Mouse (Mus musculus) retina, postnatal 1 day (tissue): ENCODE results near the gene Colec11.
A peak's percentile ranks its signal among the peaks of the same experiment; 100 is the strongest.

Source experiments
- DNase-seq: peaks from one replicate; pipeline ENCODE4 v3.0.0-alpha.2; 2012

Colec11 gene

GRCm38 (mm10) chr12:28623195-28623594 is at the start of gene Colec11:
Gene Colec11, minus strand, starts transcription at chr12:28623377.
- DNase-seq: no peak

GRCm38 (mm10) chr12:28667287-28667686 is 44.1 kb upstream of the Colec11 start:
- DNase-seq: no peak

- no peak for DNase-seq
Measured at GRCm38 (mm10) chr12:28666734-28667133, 43.6 kb upstream of the Colec11 start.

GRCm38 (mm10) chr12:28662628-28663027 is 39.5 kb upstream of the Colec11 start:
- no peak for DNase-seq

GRCm38 (mm10) chr12:28649141-28650110 is 26.2 kb upstream of the Colec11 start, which contains the start of gene Rnaseh1:
Gene Rnaseh1, plus strand, starts transcription at chr12:28649602.
- DNase-seq: peak; percentile 93

GRCm38 (mm10) chr12:28638778-28639177 is 15.6 kb upstream of the Colec11 start:
- peak; percentile 12 for DNase-seq

- DNase-seq: no peak
Measured at GRCm38 (mm10) chr12:28636543-28636942, 13.4 kb upstream of the Colec11 start.

- DNase-seq: peak; percentile 98
Measured at GRCm38 (mm10) chr12:28635535-28636476, 12.6 kb upstream of the Colec11 start, which contains the start of gene Rps7. Gene Rps7, minus strand, starts transcription at chr12:28635953.

- no peak for DNase-seq
Measured at GRCm38 (mm10) chr12:28635058-28635534, 11.9 kb upstream of the Colec11 start.

- DNase-seq: no peak
Measured at GRCm38 (mm10) chr12:28628436-28628835, 5.3 kb upstream of the Colec11 start.

GRCm38 (mm10) chr12:28627092-28627491 is 3.9 kb upstream of the Colec11 start:
- DNase-seq: no peak

GRCm38 (mm10) chr12:28625407-28625806 is 2.2 kb upstream of the Colec11 start:
- no peak for DNase-seq

- no peak for DNase-seq
Measured at GRCm38 (mm10) chr12:28624251-28624650, 1.1 kb upstream of the Colec11 start.

GRCm38 (mm10) chr12:28622641-28623040 is 536 bp downstream of the Colec11 start:
- DNase-seq: no peak

GRCm38 (mm10) chr12:28622167-28622532 is 1.0 kb downstream of the Colec11 start:
- DNase-seq: no peak

GRCm38 (mm10) chr12:28621451-28622166 is 1.6 kb downstream of the Colec11 start:
- no peak for DNase-seq

- no peak for DNase-seq
Measured at GRCm38 (mm10) chr12:28617297-28617696, 5.9 kb downstream of the Colec11 start.

GRCm38 (mm10) chr12:28614401-28614800 is 8.8 kb downstream of the Colec11 start:
- no peak for DNase-seq

GRCm38 (mm10) chr12:28612391-28612790 is 10.8 kb downstream of the Colec11 start:
- no peak for DNase-seq

GRCm38 (mm10) chr12:28607546-28608305 is 15.5 kb downstream of the Colec11 start:
- DNase-seq: peak; percentile 76

GRCm38 (mm10) chr12:28603494-28603893 is 19.7 kb downstream of the Colec11 start:
- DNase-seq: no peak

- DNase-seq: no peak
Measured at GRCm38 (mm10) chr12:28602259-28602658, 20.9 kb downstream of the Colec11 start.
